Mouse (Mus musculus): ENCODE measurements around the gene Sptssa. TPM values are rescaled to one million over a fixed set of nuclear protein-coding genes. Genes with fewer than 3 reads are reported as not detected.

The Sptssa gene
- total and polyA plus RNA-seq, 2 experiments from 2014 or later: 63.0 to 206 TPM

DNA sequence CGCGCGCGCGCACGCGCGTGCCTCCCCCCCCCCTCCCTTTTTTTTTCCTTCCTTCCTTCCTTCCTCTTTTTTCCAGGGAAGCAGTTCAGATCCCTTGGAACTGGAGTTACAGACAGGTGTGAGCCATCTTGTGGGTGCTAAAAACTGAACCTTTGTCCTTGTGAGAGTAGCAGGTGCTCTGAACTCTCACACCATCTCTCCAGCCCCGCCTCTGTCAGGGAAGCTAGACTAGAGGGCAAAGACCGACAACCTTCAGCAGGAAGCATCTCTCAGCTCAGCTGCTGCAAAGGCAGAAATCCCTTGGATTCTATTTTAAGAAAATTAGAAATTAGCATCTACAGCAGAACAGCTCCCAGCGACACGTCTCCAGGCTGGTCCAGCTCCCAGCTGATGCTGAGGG is 4.0 kb downstream of the Sptssa start:
- H3K27me3 ChIP-seq (ENCODE audit: insufficient read depth, low read length): no peaks in the 10 kb centered on the region
- 86% methylated on average over 12 of the region's 12 CpGs for WGBS
- no peak for DNase-seq (ENCODE audit: low spot score)
- H3K27ac ChIP-seq (ENCODE audit: low read depth, low read length): no peak overlapping the region
- H3K36me3 ChIP-seq (ENCODE audit: insufficient read depth, low read length): no peaks in the 10 kb centered on the region
- no peak for TF ChIP-seq CTCF (IDR thresholded peaks at IDR 0.05)
- H3K4me3 ChIP-seq (ENCODE audit: low read depth, low read length): no peak overlapping the region
- H3K9me3 ChIP-seq (ENCODE audit: low read length): no peaks in the 10 kb centered on the region
- no peak overlapping the region; the same call in 1 of the 2 replicates for H3K9ac ChIP-seq (replicated peaks; ENCODE audit: low read length, poor library complexity, severe bottlenecking)
- no peak overlapping the region for H3K4me2 ChIP-seq (ENCODE audit: low read depth, low read length, poor library complexity, severe bottlenecking)
- H3K4me1 ChIP-seq (ENCODE audit: insufficient read depth, low read length): peaks cover 6% of the 10 kb centered on the region; the same call in 1 of the 2 replicates
- no peak for ATAC-seq (ENCODE audit: low FRiP score)

GRCm38 (mm10) chr12:54651820-54652219 is 4.6 kb downstream of the Sptssa start:
- Histone ChIP-seq H3K36me3 (ENCODE audit: insufficient read depth, low read length) (no peaks in the 10 kb centered on the region), H3K9ac (replicated peaks; ENCODE audit: low read length, poor library complexity, severe bottlenecking) (no peak overlapping the region; the same call in 1 of the 2 replicates), H3K27me3 (ENCODE audit: insufficient read depth, low read length) (no peaks in the 10 kb centered on the region), H3K4me2 (ENCODE audit: low read depth, low read length, poor library complexity, severe bottlenecking) (no peak overlapping the region), H3K27ac (ENCODE audit: low read depth, low read length) (no peak overlapping the region), H3K4me1 (ENCODE audit: insufficient read depth, low read length) (peaks cover 6% of the 10 kb centered on the region; the same call in 1 of the 2 replicates), H3K4me3 (ENCODE audit: low read depth, low read length) (no peak overlapping the region), H3K9me3 (ENCODE audit: low read length) (no peaks in the 10 kb centered on the region)
- TF ChIP-seq CTCF (IDR thresholded peaks at IDR 0.05): no peak
- peak; percentile 5 for DNase-seq (ENCODE audit: low spot score)
- WGBS: 76% methylated on average over 8 of the region's 8 CpGs
- ATAC-seq (ENCODE audit: low FRiP score): no peak

DNA sequence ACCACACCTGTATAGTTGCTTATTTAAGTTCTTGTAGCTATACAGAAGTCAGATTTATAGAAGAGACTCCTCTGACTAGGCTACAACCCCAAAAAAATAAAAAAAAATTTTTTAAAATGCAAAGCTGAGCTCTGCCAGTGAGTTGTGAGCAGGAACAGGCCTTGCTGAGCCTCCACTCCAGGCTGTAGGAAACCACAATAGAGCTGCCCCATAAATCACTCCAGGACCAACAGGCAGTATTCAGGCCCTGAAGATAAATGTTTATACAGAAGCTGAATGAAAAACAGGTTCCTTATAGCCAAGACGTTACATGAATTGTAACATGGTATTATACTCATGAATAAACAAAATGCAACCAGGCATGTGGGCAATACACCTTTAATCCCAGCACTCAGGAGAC is 5.2 kb downstream of the Sptssa start:
- H3K4me3 ChIP-seq (ENCODE audit: low read depth, low read length): no peak overlapping the region
- H3K27ac ChIP-seq (ENCODE audit: low read depth, low read length): no peak overlapping the region
- H3K27me3 ChIP-seq (ENCODE audit: insufficient read depth, low read length): no peaks in the 10 kb centered on the region
- no peak for TF ChIP-seq CTCF (IDR thresholded peaks at IDR 0.05)
- ATAC-seq (ENCODE audit: low FRiP score) (no peak), DNase-seq (ENCODE audit: low spot score) (no peak)
- H3K4me2 ChIP-seq (ENCODE audit: low read depth, low read length, poor library complexity, severe bottlenecking): no peak overlapping the region
- no peaks in the 10 kb centered on the region for H3K9me3 ChIP-seq (ENCODE audit: low read length)
- no peaks in the 10 kb centered on the region for H3K36me3 ChIP-seq (ENCODE audit: insufficient read depth, low read length)
- peaks cover 6% of the 10 kb centered on the region; the same call in 1 of the 2 replicates for H3K4me1 ChIP-seq (ENCODE audit: insufficient read depth, low read length)
- H3K9ac ChIP-seq (replicated peaks; ENCODE audit: low read length, poor library complexity, severe bottlenecking): no peak overlapping the region
- 51% methylated on average over 1 of the region's 1 CpGs for WGBS

DNA sequence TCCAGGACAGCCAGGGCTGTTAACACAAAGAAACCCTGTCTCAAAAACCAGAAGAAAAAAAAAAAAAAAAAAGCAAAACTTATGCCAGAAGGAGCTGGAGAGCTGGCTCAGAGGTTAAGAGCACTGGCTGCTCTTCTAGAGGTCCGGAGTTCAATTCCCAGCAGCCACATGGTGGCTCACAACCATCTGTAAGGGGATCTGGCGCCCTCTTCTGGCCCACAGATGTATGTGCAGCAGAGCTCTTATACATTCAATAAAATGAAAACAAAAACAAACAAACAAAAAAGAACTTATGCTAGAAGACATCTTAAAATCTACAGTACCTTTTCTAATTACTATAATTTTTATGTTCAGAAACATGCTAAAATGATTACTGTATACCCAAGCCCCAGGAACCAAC is 11.4 kb downstream of the Sptssa start:
- no peak overlapping the region for H3K9ac ChIP-seq (replicated peaks; ENCODE audit: low read length, poor library complexity, severe bottlenecking)
- no peaks in the 10 kb centered on the region for H3K27me3 ChIP-seq (ENCODE audit: insufficient read depth, low read length)
- ATAC-seq (ENCODE audit: low FRiP score) (no peak), DNase-seq (ENCODE audit: low spot score) (no peak)
- no peak overlapping the region for H3K4me2 ChIP-seq (ENCODE audit: low read depth, low read length, poor library complexity, severe bottlenecking)
- H3K4me1 ChIP-seq (ENCODE audit: insufficient read depth, low read length): no peaks in the 10 kb centered on the region
- no peak overlapping the region for H3K4me3 ChIP-seq (ENCODE audit: low read depth, low read length)
- H3K9me3 ChIP-seq (ENCODE audit: low read length): no peaks in the 10 kb centered on the region
- H3K27ac ChIP-seq (ENCODE audit: low read depth, low read length): no peak overlapping the region
- TF ChIP-seq CTCF (IDR thresholded peaks at IDR 0.05): peak; percentile 35
- 76% methylated on average over 2 of the region's 2 CpGs for WGBS
- H3K36me3 ChIP-seq (ENCODE audit: insufficient read depth, low read length): no peaks in the 10 kb centered on the region

DNA sequence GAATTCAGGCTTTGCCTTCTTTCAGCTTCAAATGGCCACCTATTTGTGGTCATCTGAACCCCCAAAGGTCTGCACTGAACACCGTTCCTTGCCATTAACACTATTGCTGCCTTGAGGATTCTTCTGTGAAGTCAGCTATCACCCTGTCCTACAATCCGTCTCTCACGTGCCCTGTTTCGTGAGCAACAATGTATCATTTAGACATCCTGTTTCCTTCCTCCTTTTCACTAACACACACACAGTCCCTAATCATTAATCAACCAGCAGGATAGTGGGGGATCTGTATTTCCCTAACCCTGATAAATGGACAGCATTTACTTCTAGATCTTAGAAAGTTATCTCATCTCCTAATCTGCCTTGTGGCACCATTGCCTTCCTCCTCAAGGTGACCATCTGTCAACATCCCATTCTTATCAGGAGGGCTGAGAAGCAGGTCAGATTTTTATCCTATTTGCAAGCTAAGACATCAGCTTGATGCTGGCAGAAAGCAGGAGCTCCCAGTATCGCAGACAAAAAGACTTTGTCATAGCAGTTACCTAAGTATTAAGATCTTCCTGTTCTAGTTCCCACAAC is 13.0 kb downstream of the Sptssa start:
- no peaks in the 10 kb centered on the region for H3K36me3 ChIP-seq (ENCODE audit: insufficient read depth, low read length)
- H3K9ac ChIP-seq (replicated peaks; ENCODE audit: low read length, poor library complexity, severe bottlenecking): no peak overlapping the region
- H3K9me3 ChIP-seq (ENCODE audit: low read length): no peaks in the 10 kb centered on the region
- ATAC-seq (ENCODE audit: low FRiP score) (no peak), DNase-seq (ENCODE audit: low spot score) (no peak)
- H3K4me1 ChIP-seq (ENCODE audit: insufficient read depth, low read length): no peaks in the 10 kb centered on the region
- no peak overlapping the region for H3K4me2 ChIP-seq (ENCODE audit: low read depth, low read length, poor library complexity, severe bottlenecking)
- 82% methylated on average over 5 of the region's 5 CpGs for WGBS
- H3K27me3 ChIP-seq (ENCODE audit: insufficient read depth, low read length): no peaks in the 10 kb centered on the region
- no peak overlapping the region for H3K4me3 ChIP-seq (ENCODE audit: low read depth, low read length)
- TF ChIP-seq CTCF (IDR thresholded peaks at IDR 0.05): no peak
- H3K27ac ChIP-seq (ENCODE audit: low read depth, low read length): no peak overlapping the region

GRCm38 (mm10) chr12:54641374-54641773 is 15.0 kb downstream of the Sptssa start:
- Histone ChIP-seq H3K9me3 (ENCODE audit: low read length) (no peaks in the 10 kb centered on the region), H3K36me3 (ENCODE audit: insufficient read depth, low read length) (no peaks in the 10 kb centered on the region), H3K4me3 (ENCODE audit: low read depth, low read length) (no peak overlapping the region), H3K27me3 (ENCODE audit: insufficient read depth, low read length) (no peaks in the 10 kb centered on the region), H3K9ac (replicated peaks; ENCODE audit: low read length, poor library complexity, severe bottlenecking) (no peak overlapping the region), H3K27ac (ENCODE audit: low read depth, low read length) (no peak overlapping the region), H3K4me2 (ENCODE audit: low read depth, low read length, poor library complexity, severe bottlenecking) (no peak overlapping the region), H3K4me1 (ENCODE audit: insufficient read depth, low read length) (no peaks in the 10 kb centered on the region)
- TF ChIP-seq CTCF (IDR thresholded peaks at IDR 0.05): no peak
- DNase-seq (ENCODE audit: low spot score) (no peak), ATAC-seq (ENCODE audit: low FRiP score) (no peak)
- WGBS: 98% methylated on average over 4 of the region's 4 CpGs
